In genomic region chr3:21549671-21550070, GRCm38 (mm10) we compare ENCODE assay signal across 10 mouse cellular contexts.
"Had no signal": no experiment of that assay in that cellular context is flagged by ENCODE, and none has a peak within 500 bp of the region (broad histone marks: within the 10 kb centered on the region; RNA-seq: fewer than 3 reads in every experiment).

No protein-coding gene starts in this region.

- DNase-seq: kidney, postnatal 10 days; lung, adult 2 months; lung, postnatal 36 days; right cerebral cortex, postnatal 14 days; thymus, postnatal 36 days had no signal

- H3K4me3 ChIP-seq: left cerebral cortex, adult 2 months; limb, embryonic 10.5 days; liver, embryonic 15.5 days; midbrain, embryonic 15.5 days; neural tube, embryonic 12.5 days had no signal

- H3K27me3 ChIP-seq: liver, embryonic 15.5 days; midbrain, embryonic 15.5 days; neural tube, embryonic 12.5 days had no signal

- H3K4me1 ChIP-seq: liver, embryonic 15.5 days had no signal

- H3K36me3 ChIP-seq: limb, embryonic 10.5 days; liver, embryonic 15.5 days; midbrain, embryonic 15.5 days; neural tube, embryonic 12.5 days had no signal

- H3K27ac ChIP-seq: left cerebral cortex, adult 2 months; limb, embryonic 10.5 days; liver, embryonic 15.5 days; midbrain, embryonic 15.5 days; neural tube, embryonic 12.5 days had no signal
